In the genomic region with DNA sequence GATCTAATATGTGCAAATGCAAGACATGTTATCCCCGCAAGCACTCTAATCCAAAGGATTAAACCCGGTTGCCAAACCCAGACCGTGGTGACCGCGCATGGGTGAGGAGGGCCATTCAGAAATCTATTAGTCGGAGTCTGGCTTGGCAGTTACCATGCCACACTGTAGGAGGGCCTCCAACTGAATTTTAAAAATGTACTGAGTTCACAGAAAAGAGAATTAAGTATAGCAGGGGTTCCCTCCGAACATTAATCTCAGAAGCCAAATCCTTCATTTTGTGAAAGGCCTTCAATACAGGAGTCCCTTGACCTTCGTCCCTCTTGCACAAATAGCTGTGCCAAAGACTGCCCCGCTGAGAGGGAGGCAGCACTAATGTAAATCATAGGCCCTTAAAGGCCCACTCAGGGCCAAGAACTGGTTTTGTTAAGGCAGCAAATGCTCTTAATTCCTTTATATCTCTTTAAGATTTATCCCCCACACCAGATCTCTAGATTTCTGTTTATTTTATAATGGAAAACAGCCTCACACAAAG, we compare ENCODE assay signal across 19 mouse cellular contexts. TPM values are rescaled to one million over a fixed set of nuclear protein-coding genes. Genes with fewer than 3 reads are reported as not detected.
A peak's percentile ranks its signal among the peaks of the same experiment; 100 is the strongest.
DNase-seq lines count a peak whose midpoint lies in the region; ATAC-seq and TF ChIP-seq lines count a peak whose summit lies in the region.
"Had no signal": no experiment of that assay in that cellular context is flagged by ENCODE, and none has a peak within 500 bp of the region (broad histone marks: within the 10 kb centered on the region; RNA-seq: fewer than 3 reads in every experiment).

No protein-coding gene starts in this region.

- H3K9me3 ChIP-seq in forebrain, postnatal 0 days (ENCODE audit: low read length) = no peaks in the 10 kb centered on the region
- H3K9me3 ChIP-seq in forebrain, embryonic 11.5 days (ENCODE audit: control insufficient read depth, low read length) = no peaks in the 10 kb centered on the region
- no peaks in the 10 kb centered on the region for H3K9me3 ChIP-seq in kidney, embryonic 15.5 days (replicated peaks)
- H3K9me3 ChIP-seq: embryonic facial prominence, embryonic 12.5 days; heart, embryonic 10.5 days; limb, embryonic 15.5 days; midbrain, embryonic 12.5 days had no signal

- WGBS in forebrain, postnatal 0 days = 54% methylated on average over 9 of the region's 9 CpGs
- 66% methylated on average over 9 of the region's 9 CpGs for WGBS in forebrain, embryonic 11.5 days
- WGBS in kidney, embryonic 15.5 days = 80% methylated on average over 9 of the region's 9 CpGs

- DNase-seq in adrenal gland, adult 2 months = peak; percentile 68
- no peak for DNase-seq in adrenal gland, adult 18-20 months (ENCODE audit: low spot score in 2 of 2)
- DNase-seq in forebrain, postnatal 0 days = peak; percentile 10
- DNase-seq in forebrain, embryonic 11.5 days (ENCODE audit: low spot score) = no peak
- DNase-seq in kidney, postnatal 36 days = peak; percentile 31 to 35
- peak; percentile 41 for DNase-seq in Muller cell, postnatal 12 days (ENCODE audit: inconsistent ontology term)
- DNase-seq in spleen, postnatal 14 days (ENCODE audit: low spot score in 2 of 2) = no peak
- DNase-seq: cerebellum, adult 11-12 months; heart, postnatal 10 days; layer of hippocampus, adult 9-11 months; lung, embryonic 14.5 days; lung, postnatal 4 days; thymus, adult 2 months had no signal

- H3K4me1 ChIP-seq in forebrain, postnatal 0 days (ENCODE audit: insufficient read depth) = peaks cover under 1% of the 10 kb centered on the region; the same call in 1 of the 2 replicates
- H3K4me1 ChIP-seq in forebrain, embryonic 11.5 days (replicated peaks; ENCODE audit: control insufficient read depth, insufficient read depth, low read length) = no peaks in the 10 kb centered on the region; the same call in 1 of the 2 replicates
- H3K4me1 ChIP-seq in kidney, embryonic 15.5 days = peaks cover 15% of the 10 kb centered on the region

- H3K9ac ChIP-seq in forebrain, postnatal 0 days = no peak overlapping the region
- no peak overlapping the region for H3K9ac ChIP-seq in forebrain, embryonic 11.5 days (ENCODE audit: low read length)
- no peak overlapping the region for H3K9ac ChIP-seq in kidney, embryonic 15.5 days
- H3K9ac ChIP-seq: embryonic facial prominence, embryonic 12.5 days; limb, embryonic 15.5 days; lung, embryonic 14.5 days; midbrain, embryonic 12.5 days had no signal

- peaks cover 5% of the 10 kb centered on the region for H3K27me3 ChIP-seq in forebrain, postnatal 0 days (ENCODE audit: insufficient read depth, low read length)
- peaks cover 4% of the 10 kb centered on the region; the same call in 1 of the 2 replicates for H3K27me3 ChIP-seq in forebrain, embryonic 11.5 days (ENCODE audit: control insufficient read depth, insufficient read depth, low read length)
- peaks cover 25% of the 10 kb centered on the region for H3K27me3 ChIP-seq in kidney, embryonic 15.5 days

- H3K4me3 ChIP-seq in forebrain, postnatal 0 days (ENCODE audit: low read depth, low read length) = no peak overlapping the region
- no peak overlapping the region for H3K4me3 ChIP-seq in forebrain, embryonic 11.5 days (ENCODE audit: low read depth, low read length)
- no peak overlapping the region for H3K4me3 ChIP-seq in kidney, embryonic 15.5 days (replicated peaks)
- H3K4me3 ChIP-seq: embryonic facial prominence, embryonic 12.5 days; heart, embryonic 10.5 days; limb, embryonic 15.5 days; midbrain, embryonic 12.5 days had no signal

- no peak for ATAC-seq in forebrain, postnatal 0 days
- no peak for ATAC-seq in forebrain, embryonic 11.5 days (replicated peaks; ENCODE audit: low FRiP score)
- no peak for ATAC-seq in kidney, embryonic 15.5 days (replicated peaks; ENCODE audit: low FRiP score)

- no peak overlapping the region for H3K4me2 ChIP-seq in forebrain, postnatal 0 days (ENCODE audit: low read depth)
- no peak overlapping the region for H3K4me2 ChIP-seq in forebrain, embryonic 11.5 days (ENCODE audit: low read depth, low read length, severe bottlenecking)
- H3K4me2 ChIP-seq in kidney, embryonic 15.5 days = no peak overlapping the region
- H3K4me2 ChIP-seq: embryonic facial prominence, embryonic 12.5 days; limb, embryonic 15.5 days; lung, embryonic 14.5 days; midbrain, embryonic 12.5 days had no signal

- H3K36me3 ChIP-seq in forebrain, postnatal 0 days (ENCODE audit: insufficient read depth) = no peaks in the 10 kb centered on the region
- no peaks in the 10 kb centered on the region for H3K36me3 ChIP-seq in forebrain, embryonic 11.5 days (ENCODE audit: control insufficient read depth, insufficient read depth, low read length)
- no peaks in the 10 kb centered on the region for H3K36me3 ChIP-seq in kidney, embryonic 15.5 days
- H3K36me3 ChIP-seq: embryonic facial prominence, embryonic 12.5 days; heart, embryonic 10.5 days; limb, embryonic 15.5 days; midbrain, embryonic 12.5 days had no signal

- TF ChIP-seq CTCF in forebrain, postnatal 0 days (IDR thresholded peaks at IDR 0.05; ENCODE audit: low read depth) = no peak

- H3K27ac ChIP-seq in forebrain, postnatal 0 days (ENCODE audit: low read depth, low read length) = no peak overlapping the region
- H3K27ac ChIP-seq in forebrain, embryonic 11.5 days (ENCODE audit: low read depth, low read length) = no peak overlapping the region
- H3K27ac ChIP-seq in kidney, embryonic 15.5 days = no peak overlapping the region
- H3K27ac ChIP-seq: embryonic facial prominence, embryonic 12.5 days; heart, embryonic 10.5 days; limb, embryonic 15.5 days; midbrain, embryonic 12.5 days had no signal

RNA-seq across cellular contexts. Expression of gene Rbm47, which starts 16.4 kb away (rescaled TPM):
- total RNA-seq in adrenal gland, adult 2 months (2021) = 100 to 1,000 TPM in 1 of 2 experiments, 10 to 100 TPM in 1; 78.8 to 121 TPM
- polyA plus RNA-seq in adrenal gland, adult 2 months (2012; rRNA removed) = 62.9 and 84.7 TPM in 2 replicates
- 100 to 1,000 TPM in 1 of 2 experiments, 10 to 100 TPM in 1; 74.5 to 128 TPM for total RNA-seq in adrenal gland, adult 18-20 months (2021)
- total RNA-seq in forebrain, postnatal 0 days (2014; rRNA removed) = 1.2 and 2.7 TPM in 2 replicates
- 2.3 and 3.3 TPM in 2 replicates for polyA plus RNA-seq in forebrain, postnatal 0 days (2015; fragmentation: Nextera tagmentation; extraction: Ambion mirVana)
- 5.9 and 6.1 TPM in 2 replicates for polyA plus RNA-seq in forebrain, embryonic 11.5 days (2014; fragmentation: Nextera tagmentation; extraction: Ambion mirVana)
- 60.6 and 64.7 TPM in 2 replicates for polyA plus RNA-seq in kidney, embryonic 15.5 days (2015; fragmentation: Nextera tagmentation; extraction: Ambion mirVana)
- total RNA-seq: MEL had no signal

Comparison
In these comparisons a context has a peak if more than half of its experiments do, and no peak if none do; other contexts are left out.
1. DNase-seq: peak in adrenal gland, adult 2 months (single experiment), forebrain, postnatal 0 days (single experiment), kidney, postnatal 36 days (2 of 2) and Muller cell, postnatal 12 days (single experiment); none in adrenal gland, adult 18-20 months (0 of 2), forebrain, embryonic 11.5 days (single experiment) and spleen, postnatal 14 days (0 of 2).